28 mouse cellular contexts compared by ENCODE assay signal in genomic region chr6:120167574-120167973, GRCm38 (mm10).
DNase-seq lines count a peak whose midpoint lies in the region; ATAC-seq and TF ChIP-seq lines count a peak whose summit lies in the region.
"Had no signal": no experiment of that assay in that cellular context is flagged by ENCODE, and none has a peak within 500 bp of the region (broad histone marks: within the 10 kb centered on the region; RNA-seq: fewer than 3 reads in every experiment).

No protein-coding gene starts in this region.

- H3K4me1 ChIP-seq in intestine, embryonic 16.5 days (ENCODE audit: control insufficient read depth, insufficient read depth, low read length), result no peaks in the 10 kb centered on the region
- H3K4me1 ChIP-seq in intestine, postnatal 0 days (replicated peaks; ENCODE audit: control insufficient read depth, insufficient read depth, low read length), result no peaks in the 10 kb centered on the region
- H3K4me1 ChIP-seq in liver, embryonic 13.5 days (replicated peaks), result peaks cover 30% of the 10 kb centered on the region
- H3K4me1 ChIP-seq in liver, embryonic 15.5 days (replicated peaks), result peaks cover 18% of the 10 kb centered on the region
- H3K4me1 ChIP-seq: embryonic facial prominence, embryonic 13.5 days; forebrain, embryonic 12.5 days; forebrain, embryonic 15.5 days; hindbrain, embryonic 10.5 days; hindbrain, embryonic 13.5 days had no signal

- 38% methylated on average over 4 of the region's 4 CpGs for WGBS in intestine, embryonic 16.5 days
- 27% methylated on average over 4 of the region's 4 CpGs for WGBS in intestine, postnatal 0 days
- WGBS in liver, embryonic 13.5 days (ENCODE audit: insufficient replicate concordance), result 30% methylated on average over 4 of the region's 4 CpGs
- WGBS in liver, embryonic 15.5 days (ENCODE audit: insufficient replicate concordance), result 37% methylated on average over 4 of the region's 4 CpGs

- H3K4me3 ChIP-seq in intestine, embryonic 16.5 days (ENCODE audit: low read length), result no peak overlapping the region
- no peak overlapping the region for H3K4me3 ChIP-seq in intestine, postnatal 0 days (ENCODE audit: low read depth, low read length)
- H3K4me3 ChIP-seq in liver, embryonic 13.5 days (replicated peaks), result no peak overlapping the region
- no peak overlapping the region for H3K4me3 ChIP-seq in liver, embryonic 15.5 days (replicated peaks)
- H3K4me3 ChIP-seq: embryonic facial prominence, embryonic 10.5 days; embryonic facial prominence, embryonic 13.5 days; erythroblast, embryonic 14.5 days; forebrain, embryonic 12.5 days; forebrain, embryonic 15.5 days; heart, embryonic 15.5 days; hindbrain, embryonic 10.5 days; hindbrain, embryonic 13.5 days had no signal

- no peak overlapping the region for H3K4me2 ChIP-seq in intestine, embryonic 16.5 days (ENCODE audit: low read depth, low read length)
- H3K4me2 ChIP-seq in intestine, postnatal 0 days (replicated peaks; ENCODE audit: low read depth), result no peak overlapping the region
- no peak overlapping the region for H3K4me2 ChIP-seq in liver, embryonic 13.5 days
- H3K4me2 ChIP-seq in liver, embryonic 15.5 days, result no peak overlapping the region
- H3K4me2 ChIP-seq: embryonic facial prominence, embryonic 13.5 days; forebrain, embryonic 12.5 days; forebrain, embryonic 15.5 days; heart, embryonic 11.5 days; heart, embryonic 15.5 days; hindbrain, embryonic 13.5 days had no signal

- 0 out of 2 replicates have a peak, but pooled peaks have one; percentile 44 for ATAC-seq in intestine, embryonic 16.5 days
- no peak for ATAC-seq in intestine, postnatal 0 days
- peak; percentile 48; the same call in 1 of the 2 replicates for ATAC-seq in liver, embryonic 13.5 days (ENCODE audit: low read depth)
- ATAC-seq in liver, embryonic 15.5 days (ENCODE audit: insufficient read depth), result peak; percentile 56; the same call in 1 of the 2 replicates
- 0 out of 2 replicates have a peak, but pooled peaks have one; percentile 27 for ATAC-seq in megakaryocyte-erythroid progenitor cell, adult 5-6 weeks (replicated peaks; ENCODE audit: low FRiP score, low TSS enrichment, poor library complexity, severe bottlenecking)
- ATAC-seq: CD4-positive, CD25-positive, alpha-beta regulatory T cell, adult 4 months; forebrain, embryonic 15.5 days; hindbrain, embryonic 16.5 days had no signal

- H3K27ac ChIP-seq in intestine, embryonic 16.5 days (ENCODE audit: low read length), result no peak overlapping the region
- H3K27ac ChIP-seq in intestine, postnatal 0 days (ENCODE audit: low read depth, low read length), result no peak overlapping the region
- no peak overlapping the region for H3K27ac ChIP-seq in liver, embryonic 13.5 days
- no peak overlapping the region for H3K27ac ChIP-seq in liver, embryonic 15.5 days (replicated peaks)
- H3K27ac ChIP-seq: embryonic facial prominence, embryonic 10.5 days; embryonic facial prominence, embryonic 13.5 days; forebrain, embryonic 12.5 days; forebrain, embryonic 15.5 days; heart, embryonic 15.5 days; hindbrain, embryonic 10.5 days; hindbrain, embryonic 13.5 days had no signal

- H3K36me3 ChIP-seq in intestine, embryonic 16.5 days (ENCODE audit: control insufficient read depth, insufficient read depth, low read length), result no peaks in the 10 kb centered on the region
- H3K36me3 ChIP-seq in intestine, postnatal 0 days (ENCODE audit: control insufficient read depth, insufficient read depth), result no peaks in the 10 kb centered on the region
- H3K36me3 ChIP-seq in liver, embryonic 13.5 days, result no peaks in the 10 kb centered on the region
- H3K36me3 ChIP-seq in liver, embryonic 15.5 days (replicated peaks), result no peaks in the 10 kb centered on the region
- H3K36me3 ChIP-seq: embryonic facial prominence, embryonic 10.5 days; embryonic facial prominence, embryonic 13.5 days; forebrain, embryonic 12.5 days; forebrain, embryonic 15.5 days; heart, embryonic 15.5 days; hindbrain, embryonic 10.5 days; hindbrain, embryonic 13.5 days had no signal

- H3K9me3 ChIP-seq in intestine, embryonic 16.5 days (ENCODE audit: control insufficient read depth, low read length), result no peaks in the 10 kb centered on the region
- no peaks in the 10 kb centered on the region for H3K9me3 ChIP-seq in intestine, postnatal 0 days (ENCODE audit: control insufficient read depth)
- H3K9me3 ChIP-seq in liver, embryonic 13.5 days (replicated peaks), result no peaks in the 10 kb centered on the region
- no peaks in the 10 kb centered on the region for H3K9me3 ChIP-seq in liver, embryonic 15.5 days (replicated peaks)
- H3K9me3 ChIP-seq: embryonic facial prominence, embryonic 10.5 days; embryonic facial prominence, embryonic 13.5 days; forebrain, embryonic 12.5 days; forebrain, embryonic 15.5 days; heart, embryonic 15.5 days; hindbrain, embryonic 10.5 days; hindbrain, embryonic 13.5 days had no signal

- H3K9ac ChIP-seq in intestine, embryonic 16.5 days (ENCODE audit: low read depth, low read length), result no peak overlapping the region
- no peak overlapping the region for H3K9ac ChIP-seq in intestine, postnatal 0 days (ENCODE audit: low read depth, low read length)
- H3K9ac ChIP-seq in liver, embryonic 13.5 days, result 0 out of 2 replicates have a peak overlapping the region, but pooled peaks have one; percentile 7
- no peak overlapping the region for H3K9ac ChIP-seq in liver, embryonic 15.5 days
- H3K9ac ChIP-seq: embryonic facial prominence, embryonic 13.5 days; forebrain, embryonic 12.5 days; forebrain, embryonic 15.5 days; heart, embryonic 15.5 days; hindbrain, embryonic 13.5 days had no signal

- no peaks in the 10 kb centered on the region for H3K27me3 ChIP-seq in intestine, embryonic 16.5 days (replicated peaks; ENCODE audit: control insufficient read depth, insufficient read depth, low read length)
- no peaks in the 10 kb centered on the region for H3K27me3 ChIP-seq in intestine, postnatal 0 days (replicated peaks; ENCODE audit: control insufficient read depth, insufficient read depth, low read length)
- H3K27me3 ChIP-seq in liver, embryonic 13.5 days, result 0 out of 2 replicates have a peak, but pooled peaks cover 6% of the 10 kb centered on the region
- peaks cover 12% of the 10 kb centered on the region; the same call in 1 of the 2 replicates for H3K27me3 ChIP-seq in liver, embryonic 15.5 days
- H3K27me3 ChIP-seq: embryonic facial prominence, embryonic 13.5 days; forebrain, embryonic 12.5 days; forebrain, embryonic 15.5 days; heart, embryonic 15.5 days; hindbrain, embryonic 13.5 days had no signal

- TF ChIP-seq CTCF in intestine, postnatal 0 days (IDR thresholded peaks at IDR 0.05; ENCODE audit: low read depth), result no peak

- no peak for DNase-seq in liver, embryonic 13.5 days
- no peak for DNase-seq in adrenal gland, adult 2 months
- DNase-seq: adrenal gland, adult 8-10 months; adrenal gland, postnatal 25 days; cerebellum, adult 11-12 months; cerebellum, adult 8-10 months; cerebellum, postnatal 10 days; cerebellum, postnatal 36 days; embryo, embryonic 11 days; gastrocnemius, postnatal 10 days; heart, adult 11 months; heart, postnatal 10 days; heart, postnatal 36 days had no signal
